Mouse (Mus musculus): ENCODE results near the gene Rps6ka4.

Rps6ka4 gene

GRCm38 (mm10) chr19:6840475-6841291 lies at the start of gene Rps6ka4:
Rps6ka4 (minus strand) TSS chr19:6840636.
- in situ Hi-C loops (cut with MboI) = no loop called here

GRCm38 (mm10) chr19:6877965-6878364 lies 37.5 kb upstream of the Rps6ka4 start:
- in situ Hi-C loops (cut with MboI) = no loop called here

DNA sequence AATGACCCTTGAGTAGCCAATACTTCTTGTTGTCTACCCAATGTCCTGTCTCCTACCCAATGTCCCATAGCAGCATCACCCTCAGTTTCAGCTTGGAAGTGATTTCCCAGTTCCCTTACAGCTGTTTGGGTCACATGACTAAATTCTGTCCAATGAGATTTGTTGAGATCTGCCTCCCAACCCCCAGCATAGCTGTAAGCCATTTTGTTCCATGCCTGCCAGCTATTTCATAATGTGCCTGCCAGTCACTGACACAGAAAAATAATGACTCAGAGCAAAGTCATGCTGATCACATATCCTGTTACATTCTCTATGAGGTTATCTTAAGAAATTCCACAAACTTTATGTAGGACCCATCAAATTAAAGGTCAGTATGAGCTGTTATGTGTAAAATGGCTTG lies 36.4 kb upstream of the Rps6ka4 start:
- in situ Hi-C loops (cut with MboI) = no loop called here

DNA sequence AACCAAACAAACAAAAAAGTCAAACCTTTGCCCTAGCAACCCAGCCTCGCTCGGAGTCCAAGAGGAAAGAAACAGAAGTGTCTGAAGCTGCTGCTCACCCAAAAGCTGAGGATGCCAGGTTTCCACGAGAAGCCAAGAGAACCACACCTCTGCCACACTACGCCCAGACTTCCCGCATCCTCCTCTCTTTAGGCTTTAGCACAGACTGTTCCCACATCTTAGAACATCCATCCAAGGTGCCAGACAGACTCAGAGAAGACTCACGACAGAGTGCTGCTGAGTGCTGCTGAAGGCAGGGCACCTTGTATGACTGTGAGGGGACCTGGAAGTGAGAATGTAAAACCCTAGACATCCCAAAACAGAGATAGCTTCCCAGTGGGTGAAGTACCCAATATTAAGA lies 35.4 kb upstream of the Rps6ka4 start:
- in situ Hi-C loops (cut with MboI) = no loop called here

DNA sequence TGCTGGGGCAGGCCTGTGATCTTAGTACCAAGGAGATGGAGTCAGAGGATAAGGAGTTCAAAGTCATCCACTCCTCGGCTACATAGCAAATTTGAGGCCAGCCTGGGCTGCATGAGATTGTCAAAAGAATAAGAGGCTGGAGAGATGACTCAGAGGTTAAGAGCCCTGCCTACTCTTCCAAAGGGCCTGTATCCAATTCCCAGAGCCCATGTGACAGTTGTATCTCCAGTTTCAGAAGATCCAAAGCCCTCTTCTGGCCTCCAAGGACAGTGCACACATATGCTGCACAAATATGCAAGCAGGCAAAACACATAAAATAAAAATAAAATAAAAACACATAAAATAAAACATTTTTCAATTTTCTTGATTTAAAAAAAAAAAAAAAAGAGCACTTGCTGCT lies 33.8 kb upstream of the Rps6ka4 start:
- in situ Hi-C loops (cut with MboI) = no loop called here

DNA sequence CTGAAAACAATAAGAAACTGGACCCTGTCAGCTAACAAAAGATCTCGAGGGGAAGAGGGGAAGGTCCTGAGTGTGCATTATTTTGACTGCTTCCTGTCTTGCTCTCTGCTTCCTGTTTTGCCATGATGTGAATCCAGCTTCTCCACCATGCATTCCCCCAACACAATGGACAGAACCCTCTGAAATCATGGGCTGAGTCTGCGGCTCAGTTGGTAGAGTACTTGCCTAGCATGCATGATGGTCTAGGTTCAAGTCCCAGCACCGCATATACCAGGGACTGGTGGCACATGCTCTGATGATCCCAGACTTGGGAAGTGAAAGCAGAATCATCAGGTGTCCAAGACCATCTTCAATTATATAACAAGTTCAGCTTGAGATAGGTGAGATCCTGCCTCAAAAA lies 32.3 kb upstream of the Rps6ka4 start:
- in situ Hi-C loops (cut with MboI) = no loop called here

GRCm38 (mm10) chr19:6871574-6872271 lies 31.3 kb upstream of the Rps6ka4 start:
- in situ Hi-C loops (cut with MboI) = no loop called here

DNA sequence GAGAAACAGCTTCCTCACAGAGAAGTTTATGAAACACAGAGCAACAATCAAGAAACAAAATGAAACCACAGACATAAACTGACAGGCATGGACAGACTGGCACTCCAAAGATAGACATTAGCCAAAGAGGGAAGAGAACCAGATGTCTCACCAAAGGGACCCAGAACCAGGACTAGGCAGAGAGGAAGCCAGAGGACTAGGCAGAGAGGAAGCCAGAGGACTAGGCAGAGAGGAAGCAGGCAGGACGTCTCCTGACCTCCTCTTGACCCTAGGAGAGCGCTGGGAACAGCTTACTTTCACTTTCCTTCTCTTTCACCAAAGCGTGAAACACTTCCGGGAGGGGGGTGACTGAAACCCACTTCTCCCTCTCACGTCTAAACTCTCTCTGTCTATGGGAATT lies 28.9 kb upstream of the Rps6ka4 start:
- in situ Hi-C loops (cut with MboI) = no loop called here

- in situ Hi-C loops (cut with MboI) = no loop called here
These were observed 21.0 kb upstream of the Rps6ka4 start for GRCm38 (mm10) chr19:6861451-6861850.

DNA sequence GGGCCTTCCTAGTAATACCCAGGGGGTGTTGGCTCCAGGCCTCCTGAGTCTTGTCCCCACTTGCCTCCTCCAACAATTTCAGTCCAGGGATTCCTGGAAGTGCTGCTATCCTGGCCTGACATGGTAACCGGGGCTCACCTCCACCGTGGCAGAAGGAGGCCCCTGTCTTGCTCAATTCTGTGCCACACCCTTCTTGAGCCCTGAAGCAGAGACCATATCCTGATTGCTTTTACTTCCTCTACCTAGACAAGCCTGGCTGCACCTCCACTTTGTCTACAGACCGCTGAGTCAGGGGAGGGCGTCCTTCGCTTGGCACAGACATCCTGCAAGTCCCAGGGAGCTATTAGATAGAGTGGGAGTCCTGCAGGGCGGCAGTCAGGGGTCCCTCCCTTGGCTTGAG lies 20.3 kb upstream of the Rps6ka4 start:
- in situ Hi-C loops (cut with MboI) = no loop called here

DNA sequence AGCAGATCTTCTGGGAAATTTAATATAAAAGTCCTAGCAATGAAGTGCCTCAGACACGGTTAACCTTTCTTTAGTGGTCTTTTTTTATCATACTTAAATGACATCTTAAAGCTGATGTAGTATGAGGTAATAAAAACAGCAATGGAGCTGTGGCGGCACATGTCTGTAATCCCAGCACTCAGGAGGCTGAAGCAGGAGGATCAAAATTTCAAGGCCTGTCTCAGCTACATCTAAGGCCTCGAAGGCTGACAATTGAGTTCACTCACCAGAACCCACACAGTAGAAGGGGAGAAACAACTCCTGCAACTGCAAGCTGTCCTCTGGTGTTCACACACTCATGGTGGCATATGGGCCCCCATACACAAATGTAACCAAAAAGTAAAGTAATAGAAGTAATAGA lies 19.5 kb upstream of the Rps6ka4 start:
- in situ Hi-C loops (cut with MboI) = no loop called here

DNA sequence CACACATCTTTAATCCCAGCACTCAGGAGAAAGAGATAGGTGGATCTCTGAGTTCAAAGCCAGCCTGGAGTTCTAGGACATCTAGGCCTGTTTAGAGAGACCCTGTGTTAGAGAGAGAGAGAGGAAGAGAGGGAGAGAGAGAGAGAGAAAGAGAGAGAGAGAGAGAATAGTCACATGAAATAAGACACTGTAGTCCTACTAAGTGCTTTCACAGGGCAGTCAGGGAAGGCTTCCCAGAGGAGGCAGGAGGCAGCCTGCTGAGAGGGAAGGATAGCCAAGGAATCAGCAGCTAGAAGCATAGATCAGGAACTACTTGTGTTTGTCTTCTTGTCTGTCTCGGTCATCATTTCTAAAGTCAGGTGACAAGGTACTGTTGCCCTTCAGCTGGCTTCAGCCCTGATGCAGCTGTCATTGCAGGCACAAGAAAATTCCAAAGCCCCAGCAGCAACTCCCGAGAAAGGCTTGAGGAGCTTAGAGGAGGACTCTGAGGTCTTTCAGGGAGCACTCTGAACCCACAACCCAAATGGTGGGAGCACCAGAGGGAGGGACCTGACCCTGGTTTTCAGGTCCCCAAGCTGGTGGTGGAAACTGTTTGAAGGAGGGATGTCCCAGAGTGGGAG lies 18.7 kb upstream of the Rps6ka4 start:
- in situ Hi-C loops (cut with MboI) = no loop called here

GRCm38 (mm10) chr19:6858031-6858430 lies 17.6 kb upstream of the Rps6ka4 start, which contains the start of gene Ccdc88b:
Ccdc88b (minus strand) TSS chr19:6858211.
- in situ Hi-C loops (cut with MboI) = no loop called here

DNA sequence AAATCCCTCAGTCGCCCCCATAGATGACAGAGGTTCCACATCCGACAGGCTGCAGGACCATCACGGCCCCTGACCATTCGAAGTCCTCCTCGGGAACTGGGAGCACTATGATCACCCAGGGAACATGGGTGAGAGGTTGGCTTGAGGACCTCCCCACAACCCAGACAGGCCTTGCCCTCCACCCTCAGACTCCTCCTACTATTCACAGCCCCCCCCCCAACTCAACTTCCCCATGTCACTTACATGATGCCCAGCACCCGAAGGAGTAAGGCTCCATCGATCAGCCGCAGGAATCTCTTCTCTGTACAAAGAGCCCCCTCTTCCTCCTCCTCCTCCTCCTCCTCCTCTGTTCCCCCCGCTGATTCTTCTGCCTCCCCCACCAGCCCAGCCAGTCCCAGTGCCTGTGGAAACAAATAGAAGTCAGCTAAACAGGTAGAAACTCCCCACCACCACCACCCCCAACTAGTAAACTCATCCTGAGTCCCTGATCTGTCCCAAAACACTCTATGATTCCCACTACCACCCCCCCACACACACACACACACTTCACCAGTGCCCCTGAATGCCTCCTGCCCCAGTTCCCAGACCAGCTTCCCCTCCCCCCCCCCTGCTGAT lies 17.1 kb upstream of the Rps6ka4 start:
- in situ Hi-C loops (cut with MboI) = no loop called here

GRCm38 (mm10) chr19:6857003-6857360 lies 16.5 kb upstream of the Rps6ka4 start:
- in situ Hi-C loops (cut with MboI) = no loop called here

DNA sequence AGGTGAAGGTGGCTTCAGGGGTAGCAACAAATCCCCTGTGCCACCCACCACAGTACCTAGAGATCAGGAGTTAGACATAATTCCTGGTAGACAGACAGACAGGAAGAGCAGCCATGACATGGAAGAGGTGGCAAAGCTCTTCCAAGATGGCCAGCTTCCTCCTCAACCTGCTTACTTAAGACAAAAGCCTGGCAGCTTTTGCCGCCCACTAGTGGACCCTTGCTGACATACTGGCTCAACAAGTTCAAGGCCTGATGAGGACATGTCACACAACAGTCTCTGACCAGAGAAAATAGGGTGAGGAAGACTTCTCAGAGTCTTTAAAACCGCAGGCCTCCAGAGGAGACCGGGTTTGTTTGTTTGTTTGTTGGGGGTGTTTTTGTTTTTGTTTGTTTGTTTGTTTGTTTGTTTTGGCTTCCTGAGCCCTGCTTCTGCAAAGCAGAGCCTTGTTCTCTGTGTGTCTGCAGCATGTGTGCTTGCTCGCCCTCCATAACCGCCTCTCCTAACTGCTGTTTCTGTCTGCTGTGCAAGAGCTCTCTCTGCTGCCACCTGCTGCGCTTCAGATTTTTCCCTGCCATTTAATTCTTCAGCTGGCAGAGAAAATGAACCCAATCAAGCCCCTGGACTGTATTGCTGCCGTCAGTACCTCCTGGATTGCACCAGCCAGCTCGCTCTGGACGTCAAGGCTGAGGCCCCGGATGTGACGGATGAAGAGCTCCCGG lies 16.0 kb upstream of the Rps6ka4 start:
- in situ Hi-C loops (cut with MboI) = no loop called here

- in situ Hi-C loops (cut with MboI) = no loop called here
These were observed 15.0 kb upstream of the Rps6ka4 start for GRCm38 (mm10) chr19:6855225-6856031.

GRCm38 (mm10) chr19:6854658-6855057 lies 14.2 kb upstream of the Rps6ka4 start:
- in situ Hi-C loops (cut with MboI) = no loop called here

GRCm38 (mm10) chr19:6853903-6854302 lies 13.5 kb upstream of the Rps6ka4 start:
- in situ Hi-C loops (cut with MboI) = no loop called here

DNA sequence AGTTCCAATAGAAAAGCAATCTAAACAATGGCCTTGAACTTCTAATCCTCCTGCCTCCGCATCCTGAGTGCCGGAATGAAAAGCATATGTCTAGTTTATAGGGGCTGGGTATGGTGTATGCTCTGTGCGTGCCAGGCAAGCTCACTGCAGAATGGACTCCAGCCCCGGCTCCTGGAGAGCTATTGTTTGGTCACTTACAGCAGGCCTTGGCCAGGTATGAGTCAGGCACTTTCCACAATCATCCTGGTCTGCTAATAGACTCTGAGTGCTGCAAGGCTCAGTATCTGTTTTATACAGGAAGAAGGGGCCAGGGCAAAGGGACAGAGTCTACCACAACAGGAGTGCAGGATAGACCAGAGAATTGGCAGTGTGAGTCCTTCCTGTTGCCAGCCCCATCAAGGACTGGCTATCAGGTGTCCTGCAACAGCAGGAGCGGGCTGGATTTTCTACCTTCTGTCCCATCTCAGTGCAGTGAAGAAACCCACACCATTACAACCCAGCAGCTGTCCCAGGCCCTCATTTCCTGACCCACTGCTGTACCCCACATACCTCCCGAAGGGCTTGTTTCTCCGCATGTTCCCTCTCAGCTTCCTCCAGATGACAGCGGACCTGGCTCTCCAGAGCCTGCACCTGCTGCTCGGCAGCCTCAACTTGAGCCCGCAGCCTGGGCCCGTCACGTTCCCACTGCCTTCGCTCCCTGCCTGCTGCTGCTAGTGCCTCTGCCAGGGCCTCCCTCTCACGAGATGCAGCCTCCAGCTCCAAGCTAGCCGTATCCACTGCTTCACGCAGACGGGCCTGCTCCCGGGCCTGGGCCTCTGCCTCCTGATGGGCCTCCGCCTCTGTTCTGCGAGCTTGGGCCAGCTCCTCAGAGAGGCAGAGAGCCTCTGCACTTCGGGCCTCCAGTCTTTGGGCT lies 12.2 kb upstream of the Rps6ka4 start:
- in situ Hi-C loops (cut with MboI) = no loop called here

All from mature B cell (primary cell).